Mouse (Mus musculus): ENCODE measurements around the gene Dlgap1. TPM values are rescaled to one million over a fixed set of nuclear protein-coding genes. Genes with fewer than 3 reads are reported as not detected.
A peak's percentile ranks its signal among the peaks of the same experiment; 100 is the strongest.

Dlgap1 gene
- total RNA-seq, 2 experiments from 2014 or later = 254 to 263 TPM

DNA sequence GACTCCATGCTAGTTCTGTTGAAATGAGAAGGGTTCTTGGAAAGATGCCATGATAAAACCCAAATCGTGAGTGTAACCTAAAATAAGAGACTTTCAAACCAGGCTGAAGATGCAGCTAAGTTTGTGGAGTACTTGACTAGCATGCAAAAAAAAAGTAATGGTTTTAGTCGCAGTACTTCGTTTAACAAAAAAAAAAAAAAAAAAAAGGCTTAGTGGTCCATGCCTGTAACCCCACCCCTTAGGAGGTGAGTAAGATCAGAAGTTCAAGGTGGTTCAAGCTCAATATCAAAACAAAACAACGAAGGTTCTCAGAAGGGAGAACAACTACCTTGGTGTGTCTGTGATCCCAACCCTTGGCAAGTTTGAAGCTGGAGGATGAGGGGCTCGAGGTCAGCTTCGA, 782.8 kb downstream of the Dlgap1 start:
- no peak for DNase-seq (ENCODE audit: low spot score in 2 of 2)

DNA sequence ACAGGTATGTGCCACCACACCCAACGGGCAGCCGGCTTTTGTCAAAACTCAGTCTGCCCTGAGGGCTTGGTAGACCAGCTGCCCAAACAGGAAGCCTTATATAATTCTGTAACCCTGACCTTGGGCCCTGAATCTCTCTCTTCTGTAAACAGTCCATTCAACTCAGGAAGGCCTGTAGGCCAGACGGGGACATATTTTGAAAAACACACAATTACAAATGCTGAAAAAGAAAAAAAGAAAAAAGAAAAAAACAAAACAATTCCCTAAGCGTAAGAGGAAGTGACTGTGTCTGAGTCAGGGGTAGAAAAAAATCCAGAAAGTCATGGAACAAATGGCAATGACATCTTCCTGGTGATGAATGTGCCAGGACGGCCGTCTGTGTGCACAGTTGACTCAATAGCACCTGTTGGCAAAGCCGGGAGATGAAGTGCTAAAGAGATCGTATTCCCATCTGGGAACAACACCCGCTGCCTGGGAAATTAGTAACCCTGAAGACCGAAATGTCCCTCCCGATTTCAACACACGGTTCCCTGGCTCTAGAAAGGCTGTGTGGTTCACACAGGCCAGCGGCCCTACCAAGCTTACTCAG, 784.7 kb downstream of the Dlgap1 start:
- DNase-seq (ENCODE audit: low spot score in 2 of 2) = no peak

DNA sequence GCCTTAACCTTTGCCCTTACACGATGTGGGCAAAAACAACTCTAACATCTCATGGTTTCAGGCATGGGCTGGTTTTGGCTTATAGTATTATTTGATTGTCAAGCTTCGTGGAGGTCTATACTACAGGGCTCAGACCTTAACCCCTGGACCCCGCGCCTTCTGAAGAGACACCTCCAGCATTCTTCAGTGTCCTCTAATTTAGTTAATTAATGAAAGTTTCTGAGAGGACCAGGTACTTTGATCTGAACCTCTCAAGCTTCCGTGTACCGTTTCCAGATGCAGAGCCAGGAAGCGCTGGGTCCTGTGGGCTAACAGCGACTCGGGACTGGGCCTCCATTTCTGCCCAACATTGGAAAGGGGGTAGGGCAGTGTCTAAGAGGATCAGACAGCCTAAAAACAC, 785.2 kb downstream of the Dlgap1 start:
- DNase-seq (ENCODE audit: low spot score in 2 of 2) = no peak

DNA sequence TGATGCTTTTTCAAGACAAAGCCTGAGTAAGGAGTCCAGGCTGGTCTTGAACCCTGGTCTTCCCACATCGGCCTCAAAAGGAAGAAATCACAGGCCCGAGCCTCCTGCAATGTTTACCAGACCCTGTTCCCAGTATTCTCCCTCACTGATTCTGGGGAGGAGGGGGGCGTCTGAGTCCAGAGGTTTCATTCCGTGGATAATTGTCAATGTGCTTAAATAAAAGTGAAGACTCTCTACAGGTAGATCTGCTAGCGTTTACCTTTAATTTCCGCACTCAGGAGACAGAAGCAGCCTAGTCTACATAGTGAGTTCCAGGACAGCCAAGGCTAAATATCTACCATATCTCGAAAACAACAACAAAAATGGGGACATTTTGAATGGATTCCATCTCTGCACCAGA, 785.8 kb downstream of the Dlgap1 start:
- DNase-seq (ENCODE audit: low spot score in 2 of 2) = no peak

DNA sequence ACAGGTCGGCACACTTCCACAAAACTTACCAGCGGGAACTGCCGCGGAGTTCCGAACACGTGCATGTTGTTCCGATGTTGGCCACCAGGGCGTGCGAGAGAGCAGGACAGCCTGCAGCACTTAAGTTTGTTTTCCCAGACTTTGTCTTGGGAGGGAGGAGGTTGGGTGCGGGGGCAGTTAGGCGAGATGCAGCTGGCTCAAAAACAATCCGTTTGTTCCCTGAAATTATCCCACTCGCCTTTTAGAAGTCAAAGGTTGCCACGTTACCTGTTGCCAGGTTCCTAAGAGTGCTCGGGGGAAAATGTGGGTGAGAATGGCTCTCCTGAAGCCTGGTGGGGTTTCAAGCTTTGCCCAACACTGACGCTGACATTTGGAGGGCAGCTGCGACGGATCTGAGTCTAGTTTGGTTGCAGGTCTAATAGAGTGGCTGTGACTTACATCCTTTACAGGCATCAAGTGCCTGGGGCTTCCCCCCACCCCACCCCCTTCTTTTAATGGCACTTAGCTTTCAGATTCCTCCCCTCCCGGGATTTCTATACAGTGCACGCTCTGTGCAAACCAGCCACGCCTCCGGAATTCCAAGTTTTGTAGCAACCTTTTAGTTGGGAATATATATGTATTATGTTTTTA, 786.3 kb downstream of the Dlgap1 start:
- DNase-seq (ENCODE audit: low spot score in 2 of 2) = peak; percentile 92 to 95

DNA sequence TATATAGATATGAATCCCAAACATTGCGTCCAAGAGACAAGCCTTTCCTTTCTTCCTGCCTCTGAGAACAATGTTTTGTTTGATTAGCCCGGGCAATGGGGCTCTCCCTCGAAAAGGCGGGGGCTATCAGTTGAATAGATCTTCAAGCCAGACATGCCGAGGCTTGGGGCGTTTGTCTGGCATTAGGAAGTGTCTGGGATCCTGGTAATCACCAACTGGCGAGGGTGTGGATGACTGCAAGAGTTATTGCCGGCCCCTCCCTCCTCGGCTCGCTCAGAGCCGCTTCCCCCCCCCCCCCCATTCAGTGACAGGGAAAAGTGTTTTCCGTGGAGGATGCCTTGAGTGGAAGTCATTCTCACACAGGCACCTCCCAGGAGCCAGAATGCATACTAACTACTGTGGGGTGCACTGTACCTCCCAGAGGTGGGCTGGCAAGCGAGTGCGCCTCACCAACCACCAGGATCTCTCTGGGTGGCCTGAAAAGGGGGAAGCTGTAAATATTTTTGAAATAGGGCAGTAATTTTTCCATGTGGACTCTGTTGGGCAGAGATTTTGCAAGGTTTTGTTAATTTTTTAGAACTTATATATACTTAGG, 786.9 kb downstream of the Dlgap1 start:
- DNase-seq (ENCODE audit: low spot score in 2 of 2) = no peak

DNA sequence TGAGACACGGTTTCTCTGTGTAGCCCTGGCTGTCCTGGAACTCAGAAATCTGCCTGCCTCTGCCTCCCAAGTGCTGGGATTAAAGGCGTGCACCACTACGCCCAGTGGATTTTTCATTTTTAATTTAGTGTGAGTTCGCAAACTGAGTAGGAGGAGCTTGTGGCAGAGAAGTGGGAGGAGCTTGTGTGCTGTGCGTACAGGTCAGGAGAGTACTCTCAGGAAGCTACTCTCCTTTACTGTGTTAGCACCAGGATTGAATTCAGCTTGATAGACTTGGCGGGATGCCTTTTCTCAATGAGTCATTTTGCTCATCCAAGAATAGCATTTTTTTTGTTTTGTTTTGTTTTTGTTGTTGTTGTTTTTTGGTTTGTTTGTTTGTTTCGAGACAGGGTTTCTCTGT, 793.1 kb downstream of the Dlgap1 start:
- no peak for DNase-seq (ENCODE audit: low spot score in 2 of 2)

DNA sequence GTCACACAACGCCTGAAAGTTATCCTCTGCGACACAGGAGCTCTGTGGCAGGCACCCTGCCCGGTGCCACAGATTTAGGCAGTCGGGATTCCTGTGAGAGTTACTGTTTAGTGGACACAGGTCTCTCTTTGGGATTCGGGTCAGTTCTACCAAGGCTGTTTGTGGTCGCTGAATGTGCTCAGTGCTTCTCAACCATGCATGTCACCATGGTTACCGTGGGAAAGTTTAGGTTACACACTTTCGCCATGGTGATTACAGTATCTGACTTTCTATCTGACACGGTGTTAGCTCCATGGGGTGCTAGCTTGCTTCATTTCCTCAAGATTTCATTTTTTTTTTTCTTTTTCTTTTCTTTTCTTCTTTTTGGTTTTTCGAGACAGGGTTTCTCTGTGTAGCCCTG, 793.8 kb downstream of the Dlgap1 start:
- no peak for DNase-seq (ENCODE audit: low spot score in 2 of 2)

DNA sequence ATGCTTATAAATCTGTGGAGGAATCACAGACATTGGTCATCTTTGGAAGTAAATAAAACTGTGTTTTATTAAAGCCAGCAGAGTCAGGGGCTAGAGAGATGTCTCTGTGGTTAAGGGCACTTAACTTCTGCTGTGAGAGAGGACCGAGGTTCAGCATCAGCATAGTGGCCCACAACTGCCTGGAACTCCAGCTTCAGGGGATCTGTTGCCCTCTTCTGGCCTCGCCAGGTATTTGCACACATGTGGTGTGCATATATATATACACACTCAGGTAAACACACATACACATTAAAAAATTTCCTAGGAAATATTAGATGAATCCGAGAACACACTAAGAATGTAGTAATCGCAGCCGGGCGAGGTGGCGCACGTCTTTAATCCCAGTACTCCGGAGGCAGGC, 796.5 kb downstream of the Dlgap1 start:
- no peak for DNase-seq (ENCODE audit: low spot score in 2 of 2)

DNA sequence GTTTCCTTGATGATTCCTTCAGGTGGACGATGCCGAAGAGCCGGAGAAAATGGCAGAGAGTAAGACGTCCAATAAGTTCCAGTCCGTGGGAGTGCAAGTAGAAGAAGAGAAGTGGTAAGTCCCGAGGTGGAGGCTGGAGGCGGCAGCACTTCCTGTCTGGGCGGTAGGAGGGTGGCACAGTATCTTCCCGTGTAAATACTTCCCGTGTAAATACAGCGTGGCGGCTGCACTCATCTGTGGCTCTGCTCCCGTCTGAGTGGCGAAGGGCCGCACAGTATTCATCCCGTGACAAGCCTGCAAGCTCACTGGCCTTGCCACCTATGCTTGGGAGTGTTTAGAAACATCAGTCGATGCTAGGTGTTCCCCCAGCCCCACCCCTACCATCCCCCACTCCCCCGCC, 797.1 kb downstream of the Dlgap1 start:
- DNase-seq (ENCODE audit: low spot score in 2 of 2) = no peak

DNA sequence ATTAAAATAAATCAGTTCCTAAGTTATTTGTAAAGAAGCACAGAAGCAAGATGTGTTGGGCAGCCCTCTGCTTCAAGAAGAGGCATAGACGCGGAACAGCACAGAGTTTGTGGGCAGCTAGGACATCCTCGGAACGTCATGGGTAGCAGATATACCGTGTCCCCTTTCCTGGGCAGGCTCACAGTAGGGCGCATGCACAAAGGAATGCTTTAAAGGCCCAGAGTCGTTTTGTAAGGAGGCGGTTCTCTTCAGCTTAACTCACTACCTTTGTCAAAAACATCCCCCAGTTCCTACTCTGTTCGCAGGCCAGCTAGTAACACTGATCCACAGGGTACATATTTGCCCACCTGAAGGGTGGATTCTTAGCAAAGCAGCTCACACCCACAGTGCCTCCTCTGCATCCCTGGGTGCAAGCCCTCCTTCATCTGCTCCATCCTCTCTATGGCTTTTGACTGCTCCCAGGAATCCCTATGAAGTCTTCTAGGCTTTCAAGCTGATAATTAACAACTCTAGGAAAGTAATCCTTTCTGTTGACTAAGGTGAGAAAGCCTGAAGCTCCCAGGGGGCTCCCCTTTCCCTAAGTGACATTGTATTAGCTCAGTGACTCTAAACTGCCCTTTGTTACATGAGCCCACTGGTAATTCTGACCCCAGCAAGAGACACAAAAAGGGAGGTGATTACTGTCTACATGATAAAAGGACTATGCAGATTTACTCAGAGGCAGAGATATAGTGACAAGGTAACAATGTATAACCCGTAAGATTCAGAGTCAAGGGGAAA, 803.4 kb downstream of the Dlgap1 start:
- no peak for DNase-seq (ENCODE audit: low spot score in 2 of 2)

DNA sequence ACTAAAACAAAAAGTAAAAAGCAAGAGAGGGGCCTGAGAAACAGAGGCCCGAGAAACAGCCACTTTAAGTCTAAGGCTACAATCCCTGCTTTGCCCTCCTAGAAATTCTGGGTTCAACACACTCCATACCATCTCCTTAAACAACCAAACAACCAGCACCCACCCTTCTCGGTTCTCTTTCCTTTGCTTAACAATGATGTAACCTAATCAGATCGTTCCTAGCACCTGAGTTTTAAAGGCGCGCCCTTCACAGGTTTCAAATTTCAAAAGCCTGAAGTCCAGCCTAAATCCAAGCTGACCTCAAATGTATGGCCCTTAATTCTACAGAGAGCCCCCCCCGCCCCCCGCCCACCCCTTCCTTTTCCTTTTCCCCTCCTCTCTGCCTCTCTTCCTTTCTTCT, 810.9 kb downstream of the Dlgap1 start:
- no peak for DNase-seq (ENCODE audit: low spot score in 2 of 2)

DNA sequence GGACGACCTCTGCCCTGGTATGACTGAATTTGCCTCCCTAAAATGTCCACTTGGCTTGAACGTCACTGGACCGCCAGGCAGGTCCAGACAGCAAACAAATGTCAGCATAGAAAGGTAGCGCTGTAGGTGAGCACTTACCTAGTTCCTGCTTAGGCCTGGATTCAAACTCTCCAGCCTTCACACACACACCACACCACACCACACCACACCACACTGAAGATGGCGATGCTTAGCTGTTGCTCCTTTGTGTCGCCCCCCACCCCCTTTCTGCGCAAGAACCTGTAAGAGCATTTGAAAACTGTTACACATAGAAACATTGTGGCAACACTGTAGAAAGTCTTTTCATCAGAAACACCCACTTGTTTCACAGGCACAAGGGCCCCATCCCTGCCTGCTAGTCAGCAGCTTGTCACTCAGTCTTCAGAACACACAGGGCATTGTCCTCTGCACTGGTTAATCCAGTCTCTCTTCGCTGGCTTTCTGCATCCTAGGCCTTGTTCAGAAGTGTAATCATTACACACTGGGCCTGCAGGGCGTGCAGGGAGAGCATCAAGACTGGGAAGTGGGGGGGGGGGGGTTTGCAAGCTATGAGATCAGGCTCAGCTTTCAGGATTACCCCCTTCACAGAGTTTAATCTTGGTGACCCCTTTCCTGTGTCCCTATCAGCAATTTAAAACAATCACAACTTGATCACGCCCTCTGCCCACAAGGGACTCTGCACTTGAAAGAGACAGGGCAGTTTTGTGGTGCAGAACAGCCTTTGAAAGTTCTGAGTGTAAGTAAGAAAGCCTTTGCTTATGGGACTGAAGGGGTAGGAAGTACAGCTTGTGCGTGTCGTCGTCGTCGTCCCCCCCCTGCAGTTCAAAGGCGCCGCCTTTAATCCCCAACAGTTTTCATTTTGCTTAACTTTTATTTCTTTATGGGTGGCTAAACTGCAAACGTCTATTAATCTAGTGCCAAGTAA, 812.1 kb downstream of the Dlgap1 start:
- no peak for DNase-seq (ENCODE audit: low spot score in 2 of 2)

DNA sequence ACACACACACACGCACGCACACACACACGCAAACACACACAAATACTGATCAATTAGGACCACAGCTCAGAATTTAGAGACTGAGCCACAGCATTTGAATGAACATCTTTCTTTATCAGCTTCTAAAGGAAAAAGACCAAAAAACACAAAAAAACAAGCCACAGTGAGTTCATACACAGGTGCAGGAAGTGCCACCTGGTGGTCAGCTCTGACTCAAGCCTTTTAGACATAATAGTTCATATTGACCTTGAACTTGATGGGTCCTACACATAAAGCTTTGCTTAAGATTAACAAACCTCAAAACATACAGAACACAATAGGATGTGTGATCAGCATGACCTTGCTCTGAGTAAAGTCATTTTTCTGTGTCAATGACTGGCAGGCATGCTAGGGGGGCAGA, 814.4 kb downstream of the Dlgap1 start:
- no peak for DNase-seq (ENCODE audit: low spot score in 2 of 2)

DNA sequence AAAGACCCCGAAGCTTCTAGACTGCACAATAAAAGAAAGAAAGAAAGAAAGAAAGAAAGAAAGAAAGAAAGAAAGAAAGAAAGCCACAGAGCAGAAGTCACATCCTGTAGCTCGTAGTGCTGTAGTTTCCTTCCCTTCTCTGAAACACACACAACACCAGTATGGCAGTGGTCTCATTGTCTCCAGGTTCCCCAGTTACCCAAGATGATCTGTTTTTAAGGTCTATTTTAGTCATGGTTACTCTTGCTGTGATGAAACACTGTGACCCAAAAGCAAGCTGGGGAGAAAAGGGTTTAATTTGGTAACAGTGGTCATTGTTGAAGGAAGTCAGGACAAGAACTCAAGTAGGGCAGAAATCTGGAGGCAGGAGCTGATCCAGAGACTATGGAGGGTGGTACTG, 818.5 kb downstream of the Dlgap1 start:
- DNase-seq (ENCODE audit: low spot score in 2 of 2) = no peak

DNA sequence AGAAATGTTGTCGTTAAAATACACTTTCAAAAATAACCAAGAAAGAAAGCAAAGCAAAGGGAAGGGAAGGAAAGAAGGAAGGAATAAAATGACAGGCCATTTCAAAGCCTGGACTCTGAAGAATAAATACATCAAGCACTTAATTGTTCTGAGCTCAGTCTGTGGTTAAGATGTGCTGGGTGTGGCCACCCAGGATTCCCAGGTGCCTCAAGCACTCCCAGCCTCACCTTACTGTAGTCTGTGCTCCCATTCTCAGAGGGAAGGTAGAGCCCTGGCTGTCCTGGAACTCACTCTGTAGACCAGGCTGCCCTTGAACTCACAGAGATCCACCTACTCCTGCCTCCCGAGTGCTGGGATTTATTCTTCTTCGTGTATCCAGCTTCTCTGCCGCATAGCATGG, 821.9 kb downstream of the Dlgap1 start:
- DNase-seq (ENCODE audit: low spot score in 2 of 2) = no peak

DNA sequence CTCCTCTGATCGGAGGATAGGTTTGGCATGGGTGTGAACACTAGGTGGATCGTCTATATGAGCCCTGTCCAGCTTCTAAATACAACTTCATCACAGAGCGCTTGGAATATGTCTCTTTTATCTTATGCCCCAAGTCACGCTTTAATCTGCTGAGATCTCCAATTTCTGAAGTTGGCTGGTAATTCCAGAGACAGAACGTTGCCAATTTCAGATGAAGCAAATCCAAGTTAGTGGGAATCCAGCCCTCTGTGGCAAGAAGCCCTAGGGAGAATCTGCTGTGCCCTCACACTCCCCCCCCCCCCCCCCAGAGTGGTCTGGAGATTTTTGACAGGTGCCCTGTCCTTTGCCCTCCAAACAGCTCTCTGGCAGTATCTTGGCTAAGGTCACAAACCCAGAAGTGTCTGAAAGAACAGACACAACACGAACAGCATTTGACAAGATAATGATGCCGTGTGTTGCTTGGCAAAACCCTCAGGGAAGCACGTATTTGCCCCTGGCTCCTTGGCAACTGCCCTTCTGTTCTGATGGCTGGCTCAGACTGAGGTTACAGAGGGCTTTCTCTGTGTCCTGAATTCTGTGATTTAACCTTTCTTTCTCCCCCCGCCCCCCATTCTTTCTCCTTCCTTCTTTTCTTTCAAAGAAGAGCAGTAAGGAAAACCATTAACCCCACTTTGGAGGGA, 822.9 kb downstream of the Dlgap1 start:
- DNase-seq (ENCODE audit: low spot score in 2 of 2) = no peak

DNA sequence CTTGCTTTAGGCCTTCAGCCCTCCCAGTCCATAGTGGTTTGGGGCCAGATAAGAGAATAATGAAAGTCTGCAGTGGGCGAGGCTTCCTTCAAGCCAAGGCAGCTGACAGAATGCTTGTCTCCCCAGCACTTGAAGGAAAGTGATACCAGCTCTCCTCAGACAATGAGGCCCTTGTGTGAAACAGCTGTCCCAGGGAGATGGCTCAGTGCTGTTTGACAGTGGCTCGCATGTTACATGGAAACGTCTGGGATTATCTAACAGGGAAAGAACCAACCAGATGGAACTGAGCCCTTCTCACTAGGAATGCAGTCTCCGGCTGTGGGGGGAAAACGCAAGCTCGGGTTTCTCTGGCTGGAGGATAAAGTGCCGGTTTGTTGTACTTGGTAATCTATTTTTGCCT, 825.4 kb downstream of the Dlgap1 start:
- peak; percentile 28 to 38 for DNase-seq (ENCODE audit: low spot score in 2 of 2)

DNA sequence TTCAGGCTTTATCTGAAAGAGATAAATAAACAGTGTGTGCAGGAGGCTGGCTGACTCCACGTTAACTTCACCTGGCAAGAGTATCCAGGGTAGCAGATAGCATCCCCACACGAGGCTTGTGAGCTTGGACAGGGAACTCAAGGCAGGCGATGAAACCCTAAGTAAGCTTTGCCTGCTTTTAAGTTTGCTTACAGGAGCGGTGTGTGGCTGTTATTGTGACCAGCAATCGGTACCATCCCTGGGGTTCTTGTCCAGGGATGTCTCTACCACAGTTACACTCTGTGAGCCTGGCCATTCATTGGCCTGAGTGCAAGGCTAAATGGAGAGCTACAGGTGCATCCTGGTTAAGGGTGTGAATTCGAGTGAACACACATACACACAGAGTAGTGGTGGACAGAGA, 825.8 kb downstream of the Dlgap1 start:
- DNase-seq (ENCODE audit: low spot score in 2 of 2) = no peak

DNA sequence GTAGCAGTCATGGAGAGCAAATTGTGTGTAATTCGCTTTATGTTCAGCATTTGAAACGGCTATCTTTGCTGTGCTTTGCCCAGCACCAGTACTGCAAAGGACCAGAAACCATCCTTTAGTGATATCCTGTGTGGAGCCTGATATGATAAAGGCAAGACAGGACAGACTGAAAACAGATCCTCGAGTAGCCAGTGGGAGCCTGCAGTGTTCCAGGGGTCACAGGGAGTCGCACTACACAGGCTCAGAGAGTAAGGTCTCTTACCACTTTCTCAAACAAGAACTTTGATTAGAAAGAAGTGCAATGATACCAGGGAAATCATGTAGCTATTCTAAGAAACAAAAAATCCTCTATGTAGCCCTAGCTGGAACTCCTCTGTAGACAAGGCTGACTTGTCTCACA, 826.3 kb downstream of the Dlgap1 start:
- DNase-seq (ENCODE audit: low spot score in 2 of 2) = no peak

Measured in layer of hippocampus, postnatal 10 days (tissue).